ENCODE assay signal across 8 mouse cellular contexts in the genomic region with DNA sequence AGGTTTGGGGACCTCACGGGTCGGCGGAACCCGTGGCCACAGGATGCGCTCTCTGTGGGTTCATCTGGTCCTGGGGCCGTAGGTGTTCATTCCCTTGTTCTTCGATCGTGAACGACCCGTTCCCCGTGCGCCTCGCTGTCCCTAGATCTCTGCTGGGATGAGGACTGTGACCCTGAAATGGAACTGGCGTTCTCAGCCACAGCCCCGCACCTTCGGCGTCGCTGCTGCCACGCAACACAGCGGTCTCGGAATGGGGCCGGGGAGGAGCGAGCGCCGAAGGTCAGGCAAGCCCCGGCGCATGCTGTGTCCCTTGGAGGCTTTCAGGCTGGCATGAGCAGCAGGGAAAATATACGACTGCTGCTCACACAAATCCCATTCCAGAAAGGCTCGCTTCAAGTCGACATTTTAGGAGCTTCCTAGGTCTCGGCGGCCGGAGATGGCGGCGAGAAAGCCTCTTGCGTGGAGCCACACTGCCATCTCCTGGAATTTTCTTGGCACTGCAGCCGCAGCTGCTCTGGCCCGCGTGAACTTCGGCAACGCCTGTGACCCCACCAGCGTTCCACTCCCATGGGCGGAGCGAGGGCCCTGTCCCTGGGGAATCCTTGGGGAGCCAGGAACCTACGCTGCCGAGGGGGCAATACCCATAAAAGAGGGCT. TPM values are rescaled to one million over a fixed set of nuclear protein-coding genes. Genes with fewer than 3 reads are reported as not detected.
DNase-seq lines count a peak whose midpoint lies in the region; ATAC-seq lines count a peak whose summit lies in the region.

A gene (minus strand): TSS at position 518 of the 656 bp plus-strand sequence.

- H3K4me1 ChIP-seq in intestine, embryonic 15.5 days (replicated peaks), result peaks cover 17% of the 10 kb centered on the region

- peak; percentile 91 to 93 for DNase-seq in adrenal gland, adult 18-20 months (ENCODE audit: low spot score in 2 of 2)
- DNase-seq in embryo, embryonic 11.5 days (ENCODE audit: low read depth, low spot score), result peak; percentile 93
- DNase-seq in gastrocnemius, postnatal 36 days, result peak; percentile 86 to 92
- DNase-seq in left cerebral cortex, postnatal 14 days (ENCODE audit: low spot score in 2 of 2), result peak; percentile 70 to 84
- DNase-seq in right cerebral cortex, postnatal 14 days, result peak; percentile 76
- DNase-seq in urinary bladder, postnatal 25 days (ENCODE audit: low spot score), result peak; percentile 92

- H3K27ac ChIP-seq in intestine, embryonic 15.5 days, result peak within 1 kb of the TSS; percentile 77

- H3K4me3 ChIP-seq in intestine, embryonic 15.5 days (replicated peaks), result peak within 1 kb of the TSS; percentile 55

- no peaks in the 10 kb centered on the region for H3K9me3 ChIP-seq in intestine, embryonic 15.5 days

- 1% methylated on average over 46 of the region's 46 CpGs for WGBS in intestine, embryonic 15.5 days

- H3K4me2 ChIP-seq in intestine, embryonic 15.5 days (replicated peaks), result peak within 1 kb of the TSS; percentile 94

- H3K9ac ChIP-seq in intestine, embryonic 15.5 days, result peak within 1 kb of the TSS; percentile 62

- ATAC-seq in intestine, embryonic 15.5 days, result peak; percentile 68
- peak; percentile 39 for ATAC-seq in megakaryocyte-erythroid progenitor cell, adult 5-6 weeks (replicated peaks; ENCODE audit: low FRiP score, low TSS enrichment, poor library complexity, severe bottlenecking)

- H3K27me3 ChIP-seq in intestine, embryonic 15.5 days (replicated peaks), result peaks cover 92% of the 10 kb centered on the region

- intact Hi-C loops in gastrocnemius, postnatal 36 days (cut with DNase I), result loop anchor here (5.0 to 10.0 kb wide), 3 partner anchors 349 to 1417 kb away; a partner anchor contains a TSS
- intact Hi-C loops in left cerebral cortex, postnatal 14 days (cut with DNase I), result loop anchor here (5.0 to 10.0 kb wide), 3 partner anchors 349 to 1417 kb away; no protein-coding TSS in a partner anchor

- no peaks in the 10 kb centered on the region for H3K36me3 ChIP-seq in intestine, embryonic 15.5 days

RNA-seq across cellular contexts. Expression of the gene that starts here (rescaled TPM):
- 10 to 100 TPM; 15.1 to 19.3 TPM for total RNA-seq in adrenal gland, adult 18-20 months (2021)
- 1 to 10 TPM; 3.7 to 4.0 TPM for total RNA-seq in gastrocnemius, postnatal 36 days (2021)
- 7.5 and 9.4 TPM in 2 replicates for polyA plus RNA-seq in intestine, embryonic 15.5 days (2015; fragmentation: Nextera tagmentation; extraction: Ambion mirVana)
- total RNA-seq in left cerebral cortex, postnatal 14 days (2021), result not detected
- 3.4 and 4.1 TPM in 2 replicates for total RNA-seq in megakaryocyte-erythroid progenitor cell, adult 5-6 weeks (2014; fragmentation: Nextera tagmentation)
- 2.6 and 3.1 TPM in 2 replicates for total RNA-seq in megakaryocyte-erythroid progenitor cell, adult 5-6 weeks (2017)

Comparison
In these comparisons a context has a peak if more than half of its experiments do, and no peak if none do; other contexts are left out.
1. Peak in every context shown above with its lines: DNase-seq, ATAC-seq, H3K4me3 ChIP-seq and H3K27ac ChIP-seq.
2. Peak in DNase-seq in left cerebral cortex, postnatal 14 days; RNA of the gene not detected or under 1 TPM.